Mouse (Mus musculus): ENCODE results near the gene Dmgdh.

Dmgdh gene

GRCm38 (mm10) chr13:93772279-93772636, 98.0 kb downstream of the Dmgdh start:
- DNase-seq (ENCODE audit: low read depth, low spot score) = no peak

DNA sequence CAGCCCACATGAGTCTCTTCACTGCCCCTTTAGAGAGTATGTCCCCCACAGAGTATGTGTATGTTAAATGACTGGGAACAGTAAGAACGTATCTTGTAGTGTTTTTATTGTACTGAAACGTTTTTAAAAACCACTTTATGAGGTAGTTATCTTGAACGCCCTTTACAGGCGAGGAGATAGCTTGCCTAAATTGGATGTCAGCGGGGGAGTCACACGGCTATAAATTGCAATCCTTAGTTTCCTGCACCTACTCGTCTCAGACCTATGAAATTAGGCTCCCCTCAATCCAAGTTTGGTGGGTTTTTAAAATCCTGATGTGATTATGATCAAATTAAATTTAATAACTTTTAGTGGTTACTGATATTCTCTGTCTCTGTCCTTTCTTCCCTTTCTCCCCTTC, 98.6 kb downstream of the Dmgdh start:
- no peak for DNase-seq (ENCODE audit: low read depth, low spot score)

GRCm38 (mm10) chr13:93773704-93774315, 99.6 kb downstream of the Dmgdh start:
- DNase-seq (ENCODE audit: low read depth, low spot score) = no peak

DNA sequence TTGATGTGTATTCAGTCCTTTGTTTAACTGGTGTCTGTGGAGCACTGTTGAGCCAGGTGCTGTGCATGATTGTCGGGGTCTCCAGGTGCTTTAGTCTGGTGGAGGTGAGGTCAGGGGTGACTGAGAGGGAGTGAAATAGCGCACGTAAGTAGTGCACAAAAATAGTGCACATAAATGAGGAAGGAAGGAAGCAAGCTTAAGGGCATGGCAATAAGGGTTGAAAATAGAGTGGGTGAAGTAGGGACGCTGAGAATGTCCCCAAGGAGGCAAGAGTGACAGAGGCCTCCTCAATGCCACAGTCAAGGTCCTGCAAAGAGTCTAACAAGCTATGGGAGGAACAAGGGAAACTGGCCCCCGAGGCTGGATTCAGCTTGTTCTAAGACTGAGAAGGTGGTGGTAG, 108.6 kb downstream of the Dmgdh start:
- DNase-seq (ENCODE audit: low read depth, low spot score) = no peak

DNA sequence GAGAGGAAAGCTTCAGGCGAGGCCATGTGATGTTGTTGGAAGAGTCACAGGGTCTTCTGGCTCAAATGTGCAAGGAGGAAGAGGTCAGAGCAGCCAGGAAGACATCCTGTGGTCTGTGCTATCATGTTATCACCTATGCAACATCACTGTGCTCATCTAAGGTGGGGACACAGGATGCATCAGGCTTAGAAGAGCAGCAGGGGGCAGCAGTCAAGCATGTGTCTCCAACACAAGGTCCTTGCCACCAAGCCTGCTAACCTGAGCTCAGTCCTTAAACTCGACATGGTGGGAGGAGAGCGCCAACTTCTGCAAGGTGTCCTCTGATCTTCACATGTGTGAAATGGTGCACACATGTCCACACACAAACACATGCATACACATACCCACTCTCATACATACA, 111.1 kb downstream of the Dmgdh start:
- DNase-seq (ENCODE audit: low read depth, low spot score) = no peak

DNA sequence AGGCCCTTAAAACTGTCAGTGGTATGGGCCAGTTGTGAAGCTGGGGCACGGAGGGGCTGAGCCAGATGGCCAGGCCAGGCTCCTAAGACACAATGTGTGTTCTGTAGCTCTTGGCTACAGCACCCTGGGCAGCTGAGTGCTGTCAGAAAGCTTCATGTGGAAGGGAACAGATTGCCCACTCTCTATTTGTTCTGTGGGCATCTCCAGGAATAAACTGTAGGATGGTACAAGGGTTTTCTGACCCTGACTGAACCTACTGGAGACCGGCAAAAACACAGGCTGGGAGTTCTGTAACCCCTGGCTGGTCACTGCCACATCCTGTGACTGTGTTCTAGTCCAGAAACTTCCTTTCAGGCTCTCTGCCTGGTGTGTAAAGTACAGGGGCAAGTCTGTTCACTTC, 111.8 kb downstream of the Dmgdh start:
- no peak for DNase-seq (ENCODE audit: low read depth, low spot score)

DNA sequence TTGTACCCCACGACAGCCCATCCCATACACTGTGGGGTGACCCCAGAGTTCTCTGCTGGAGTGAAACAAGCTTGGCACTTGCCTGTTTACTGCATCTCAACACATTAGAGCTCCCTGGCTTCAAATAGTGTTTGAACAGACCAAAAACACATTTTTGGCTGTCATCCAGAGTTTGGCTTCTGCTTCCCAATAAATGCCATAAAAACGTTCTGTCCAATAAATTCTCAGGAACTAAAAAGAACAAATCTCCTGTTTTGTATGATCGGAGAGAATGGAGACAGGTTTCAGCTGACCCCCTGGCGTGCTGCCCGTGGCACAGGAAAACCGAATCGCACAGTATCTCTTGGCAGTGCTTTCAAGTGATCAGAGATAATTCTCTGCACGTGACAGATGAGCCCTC, 113.4 kb downstream of the Dmgdh start:
- no peak for DNase-seq (ENCODE audit: low read depth, low spot score)

GRCm38 (mm10) chr13:93792945-93793642, 118.9 kb downstream of the Dmgdh start:
- no peak for DNase-seq (ENCODE audit: low read depth, low spot score)

- no peak for DNase-seq (ENCODE audit: low read depth, low spot score)
Observed at GRCm38 (mm10) chr13:93793643-93794182, 119.5 kb downstream of the Dmgdh start.

- DNase-seq (ENCODE audit: low read depth, low spot score) = no peak
Observed at GRCm38 (mm10) chr13:93797011-93797600, 122.9 kb downstream of the Dmgdh start.

Measured in brain, embryonic 18.5 days (tissue).